Mouse (Mus musculus) layer of hippocampus, postnatal 14 days (tissue): ENCODE measurements around the gene Ascc2. TPM values are rescaled to one million over a fixed set of nuclear protein-coding genes. Genes with fewer than 3 reads are reported as not detected.

Source experiments
- DNase-seq, 2 experiments: peaks; one replicate each; pipeline ENCODE4 v3.0.0; 2021 to 2022; ENCODE audit warnings: low spot score in 2 of 2, mixed read lengths in 1 of 2
- total RNA-seq, 2 experiments: library from RNA; stranded (reverse); gene quantifications; 2 replicates each; pipeline ENCODE4 v1.2.3; 2021

Ascc2 gene
- total RNA-seq, 2 experiments from 2014 or later: 24.1 to 24.4 TPM

- no peak for DNase-seq
Measured at GRCm38 (mm10) chr11:4716530-4717236, 79.1 kb downstream of the Ascc2 start.

DNA sequence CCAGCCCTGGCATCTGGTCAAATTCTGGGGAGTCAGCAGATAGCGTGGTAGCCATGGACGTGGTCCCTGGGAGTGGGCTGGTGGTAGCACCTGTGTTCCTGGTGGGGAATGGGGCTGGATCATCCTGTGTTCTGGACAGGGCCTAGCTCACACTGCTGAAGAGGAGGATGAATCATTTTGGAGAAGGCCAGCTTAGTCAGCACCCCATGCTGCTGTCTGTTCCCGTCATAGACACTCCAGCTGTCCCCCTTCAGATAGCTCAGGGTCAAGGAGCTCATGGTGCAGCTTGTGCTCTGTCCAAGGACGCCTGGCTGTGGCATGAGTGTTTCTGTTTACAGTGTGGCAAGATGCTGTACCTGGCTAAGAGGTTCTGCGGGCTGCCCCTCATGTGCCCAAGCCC, 81.0 kb downstream of the Ascc2 start:
- DNase-seq: no peak

DNA sequence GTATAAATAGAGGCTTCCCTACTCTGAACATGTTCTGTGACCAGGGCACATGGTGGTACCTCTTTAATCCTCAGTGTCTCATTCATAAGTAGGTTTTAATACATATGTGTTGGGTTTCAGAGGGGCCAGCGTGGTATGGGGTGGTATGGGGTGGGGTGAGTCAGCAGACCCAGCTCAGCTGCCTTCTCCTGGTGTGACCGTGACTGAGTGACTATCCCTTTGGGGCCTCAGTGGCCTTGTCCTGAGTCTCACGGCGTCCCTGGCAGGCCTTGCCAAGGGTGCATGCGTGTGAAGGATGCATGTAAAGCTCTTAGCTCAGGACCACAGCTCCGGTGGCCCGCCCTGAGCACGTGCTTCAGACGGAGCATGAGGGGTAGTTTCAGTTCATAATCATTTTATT, 82.4 kb downstream of the Ascc2 start:
- no peak for DNase-seq

GRCm38 (mm10) chr11:4720393-4720792, 82.8 kb downstream of the Ascc2 start:
- DNase-seq: no peak

- DNase-seq: no peak
Measured at GRCm38 (mm10) chr11:4720900-4721580, 83.5 kb downstream of the Ascc2 start.

DNA sequence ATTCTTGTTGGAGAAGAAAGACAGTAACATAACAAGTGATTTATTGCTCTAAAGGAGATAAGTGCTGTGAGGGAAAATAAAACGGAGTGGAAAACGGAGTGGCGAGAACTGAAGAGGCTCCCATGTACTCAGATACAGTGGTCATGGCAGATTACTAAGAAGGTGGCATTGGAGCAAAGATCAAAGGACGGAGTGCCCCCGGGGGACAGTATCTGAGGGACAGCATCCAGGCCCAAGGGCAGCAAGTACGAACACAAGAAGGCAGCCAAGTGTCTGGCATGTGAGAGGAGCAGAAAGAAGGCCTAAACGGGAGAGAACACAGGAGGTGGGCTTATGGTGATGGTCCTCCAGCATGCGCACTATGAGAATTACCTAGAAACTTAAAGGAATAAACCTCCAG, 84.2 kb downstream of the Ascc2 start:
- no peak for DNase-seq

GRCm38 (mm10) chr11:4729603-4730002, 92.1 kb downstream of the Ascc2 start:
- DNase-seq: no peak

DNA sequence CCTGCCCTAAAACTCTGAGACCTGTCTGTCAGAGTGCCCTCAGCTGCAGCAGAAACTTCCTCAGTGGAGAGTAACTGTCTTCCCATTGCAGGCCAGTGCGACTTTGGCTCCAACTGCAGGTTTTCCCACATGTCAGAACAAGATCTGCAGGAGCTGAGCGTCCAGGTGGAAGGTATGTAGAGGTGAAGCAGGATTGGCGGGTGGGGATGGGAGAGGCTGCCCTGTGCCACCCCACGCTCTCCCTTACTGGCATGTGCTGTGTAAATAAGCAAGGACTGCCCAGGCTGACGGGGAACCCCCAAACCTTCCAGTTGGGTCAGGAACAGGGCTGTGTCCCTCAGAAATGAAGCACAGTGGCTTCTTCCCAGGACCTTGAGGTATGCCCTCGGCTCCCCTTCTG, 92.5 kb downstream of the Ascc2 start:
- no peak for DNase-seq

DNA sequence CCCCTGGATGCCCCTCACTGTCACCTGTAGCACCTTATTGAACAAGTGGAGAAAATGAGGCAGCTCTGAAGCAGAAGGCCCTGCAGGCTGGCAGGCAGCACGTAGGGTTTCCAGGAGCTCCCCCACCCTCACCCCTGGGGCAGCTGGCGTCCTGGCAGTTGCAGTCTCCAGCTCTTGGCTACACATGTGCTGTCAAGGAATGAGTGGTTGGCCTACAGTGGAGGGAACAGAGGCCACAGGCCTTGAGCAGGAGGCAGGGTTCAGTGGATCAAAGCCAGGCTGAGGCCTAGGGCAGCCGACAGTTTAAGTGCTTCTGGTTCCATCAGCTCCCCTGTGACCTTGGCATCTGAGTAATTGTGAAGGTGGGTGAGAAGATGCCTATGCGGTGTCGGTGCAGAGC, 93.4 kb downstream of the Ascc2 start:
- DNase-seq: no peak

GRCm38 (mm10) chr11:4731781-4732180, 94.2 kb downstream of the Ascc2 start:
- no peak for DNase-seq

DNA sequence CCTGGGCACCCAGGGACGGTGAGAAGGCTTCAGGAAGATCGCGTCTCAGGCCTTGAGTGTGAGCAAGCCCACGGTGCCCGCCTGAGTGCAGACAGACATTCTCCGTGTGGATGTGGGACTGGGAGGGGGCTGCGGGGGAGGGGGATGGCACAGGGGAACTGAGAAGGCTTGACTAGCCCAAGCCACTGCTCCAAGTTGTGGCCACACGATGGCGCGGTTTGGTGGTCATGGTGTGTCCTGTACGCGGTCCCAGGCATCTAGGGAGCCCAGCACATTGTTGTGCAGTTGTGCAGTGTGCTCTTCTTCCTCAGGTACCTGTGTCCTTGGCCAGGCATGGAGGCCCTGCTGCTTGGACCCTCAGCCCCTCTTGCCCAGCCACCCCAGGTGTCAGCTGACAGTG, 96.6 kb downstream of the Ascc2 start:
- DNase-seq: no peak

Other genes starting within 250 kb of the Ascc2 start
- not detected for gene Hormad2, start 196.6 kb upstream of the Ascc2 start, total RNA-seq
- 10 to 100 TPM; 63.4 to 64.9 TPM for gene Mtmr3, start 42.9 kb upstream of the Ascc2 start, total RNA-seq
- not detected for gene Gm11032, start 17.7 kb upstream of the Ascc2 start, total RNA-seq
- 100 to 1,000 TPM; 480 to 497 TPM for gene Uqcr10, start 66.6 kb downstream of the Ascc2 start, total RNA-seq
- gene Zmat5, start 66.9 kb downstream of the Ascc2 start, total RNA-seq: 10 to 100 TPM; 30.2 to 36.7 TPM
- 100 to 1,000 TPM; 138 to 156 TPM for gene Cabp7, start 109.0 kb downstream of the Ascc2 start, total RNA-seq
- gene Nf2, start 211.8 kb downstream of the Ascc2 start, total RNA-seq: 100 to 1,000 TPM; 148 to 156 TPM
- gene Nipsnap1, start 236.2 kb downstream of the Ascc2 start, total RNA-seq: 10 to 100 TPM; 83.4 to 91.1 TPM